Mouse (Mus musculus): Measurements from ENCODE around the gene Upp1. TPM values are rescaled to one million over a fixed set of nuclear protein-coding genes. Genes with fewer than 3 reads are reported as not detected.

Upp1 gene
- total RNA-seq (2014; rRNA removed) (5.1 and 5.6 TPM in 2 replicates), polyA plus RNA-seq (2012; rRNA removed) (2.1 and 3.2 TPM in 2 replicates)

DNA sequence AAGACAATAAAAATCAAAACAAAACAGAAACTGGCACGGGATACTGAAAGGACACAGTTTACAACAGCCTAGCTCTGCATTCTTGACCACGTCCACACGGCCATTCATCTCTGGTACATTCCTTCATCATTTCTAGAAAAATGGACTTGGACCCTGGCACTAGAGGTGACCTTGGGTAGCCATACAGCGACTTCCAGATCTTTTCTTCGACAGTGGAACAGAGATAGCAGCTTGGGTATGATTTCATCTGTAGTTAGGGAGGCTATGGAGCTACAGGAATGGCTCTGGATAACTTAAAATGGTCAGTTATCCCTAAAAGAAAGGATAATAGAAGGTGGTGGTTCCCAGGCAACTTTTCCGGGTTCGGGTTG, at the start of gene Upp1:
Upp1 (plus strand) TSS at position 54 of the 371 bp plus-strand sequence.
- peak within 1 kb of the TSS; percentile 32 for H3K9ac ChIP-seq (ENCODE audit: low read depth, low read length)

GRCm38 (mm10) chr11:9076444-9076843, 41.5 kb upstream of the Upp1 start:
- H3K79me2 ChIP-seq (ENCODE audit: control insufficient read depth, insufficient read depth, low read length) = no peaks in the 10 kb centered on the region
- H3K4me3 ChIP-seq (ENCODE audit: insufficient read depth, low read depth, low read length) = no peak overlapping the region
- WGBS = 92% methylated on average over 3 of the region's 3 CpGs
- no peak for DNase-seq (ENCODE audit: extremely low read depth, low read depth, low spot score)
- H3K27ac ChIP-seq (replicated peaks; ENCODE audit: insufficient read depth, low read depth, low read length) = no peak overlapping the region
- TF ChIP-seq POLR2A (IDR thresholded peaks at IDR 0.05; ENCODE audit: extremely low read depth, insufficient read depth, low read length) = no peak
- TF ChIP-seq CTCF (IDR thresholded peaks at IDR 0.05; ENCODE audit: low read depth, low read length) = no peak
- H3K27me3 ChIP-seq (ENCODE audit: control insufficient read depth, insufficient read depth, low read length) = no peaks in the 10 kb centered on the region
- H3K4me1 ChIP-seq (ENCODE audit: control insufficient read depth, insufficient read depth, low read length) = no peaks in the 10 kb centered on the region
- H3K36me3 ChIP-seq (ENCODE audit: control insufficient read depth, insufficient read depth, low read length) = no peaks in the 10 kb centered on the region
- no peak overlapping the region for H3K9ac ChIP-seq (ENCODE audit: low read depth, low read length)

More for the DNA sequence above, at the start of gene Upp1:
- TF ChIP-seq CTCF (IDR thresholded peaks at IDR 0.05; ENCODE audit: low read depth, low read length) (no peak), POLR2A (IDR thresholded peaks at IDR 0.05; ENCODE audit: extremely low read depth, insufficient read depth, low read length) (no peak)
- peak within 1 kb of the TSS; percentile 58 for H3K4me3 ChIP-seq (ENCODE audit: insufficient read depth, low read depth, low read length)
- peaks cover 7% of the 10 kb centered on the region; the same call in 1 of the 2 replicates for H3K4me1 ChIP-seq (ENCODE audit: control insufficient read depth, insufficient read depth, low read length)
- DNase-seq (ENCODE audit: extremely low read depth, low read depth, low spot score) = no peak
- H3K79me2 ChIP-seq (ENCODE audit: control insufficient read depth, insufficient read depth, low read length) = no peaks in the 10 kb centered on the region
- H3K27me3 ChIP-seq (ENCODE audit: control insufficient read depth, insufficient read depth, low read length) = no peaks in the 10 kb centered on the region
- WGBS = 2% methylated on average over 7 of the region's 7 CpGs
- H3K27ac ChIP-seq (replicated peaks; ENCODE audit: insufficient read depth, low read depth, low read length) = peak within 1 kb of the TSS; percentile 14; the same call in 1 of the 2 replicates
- no peaks in the 10 kb centered on the region for H3K36me3 ChIP-seq (ENCODE audit: control insufficient read depth, insufficient read depth, low read length)

GRCm38 (mm10) chr11:9113189-9113588, 4.7 kb upstream of the Upp1 start:
- Histone ChIP-seq H3K4me1 (ENCODE audit: control insufficient read depth, insufficient read depth, low read length) (no peaks in the 10 kb centered on the region; the same call in 1 of the 2 replicates), H3K4me3 (ENCODE audit: insufficient read depth, low read depth, low read length) (no peak overlapping the region), H3K9ac (ENCODE audit: low read depth, low read length) (no peak overlapping the region), H3K36me3 (ENCODE audit: control insufficient read depth, insufficient read depth, low read length) (no peaks in the 10 kb centered on the region), H3K27ac (replicated peaks; ENCODE audit: insufficient read depth, low read depth, low read length) (no peak overlapping the region), H3K27me3 (ENCODE audit: control insufficient read depth, insufficient read depth, low read length) (no peaks in the 10 kb centered on the region), H3K79me2 (ENCODE audit: control insufficient read depth, insufficient read depth, low read length) (no peaks in the 10 kb centered on the region)
- no peak for DNase-seq (ENCODE audit: extremely low read depth, low read depth, low spot score)
- WGBS = 65% methylated on average over 2 of the region's 2 CpGs
- TF ChIP-seq POLR2A (IDR thresholded peaks at IDR 0.05; ENCODE audit: extremely low read depth, insufficient read depth, low read length) (no peak), CTCF (IDR thresholded peaks at IDR 0.05; ENCODE audit: low read depth, low read length) (no peak)

GRCm38 (mm10) chr11:9115367-9116120, 2.4 kb upstream of the Upp1 start:
- no peaks in the 10 kb centered on the region for H3K79me2 ChIP-seq (ENCODE audit: control insufficient read depth, insufficient read depth, low read length)
- H3K27me3 ChIP-seq (ENCODE audit: control insufficient read depth, insufficient read depth, low read length) = no peaks in the 10 kb centered on the region
- no peaks in the 10 kb centered on the region for H3K36me3 ChIP-seq (ENCODE audit: control insufficient read depth, insufficient read depth, low read length)
- WGBS = 13% methylated on average over 9 of the region's 9 CpGs
- no peak overlapping the region for H3K9ac ChIP-seq (ENCODE audit: low read depth, low read length)
- DNase-seq (ENCODE audit: extremely low read depth, low read depth, low spot score) = no peak
- H3K27ac ChIP-seq (replicated peaks; ENCODE audit: insufficient read depth, low read depth, low read length) = no peak overlapping the region
- H3K4me1 ChIP-seq (ENCODE audit: control insufficient read depth, insufficient read depth, low read length) = peaks cover 7% of the 10 kb centered on the region; the same call in 1 of the 2 replicates
- no peak for TF ChIP-seq POLR2A (IDR thresholded peaks at IDR 0.05; ENCODE audit: extremely low read depth, insufficient read depth, low read length)
- no peak for TF ChIP-seq CTCF (IDR thresholded peaks at IDR 0.05; ENCODE audit: low read depth, low read length)
- H3K4me3 ChIP-seq (ENCODE audit: insufficient read depth, low read depth, low read length) = no peak overlapping the region

GRCm38 (mm10) chr11:9116121-9116520, 1.8 kb upstream of the Upp1 start:
- no peak for TF ChIP-seq POLR2A (IDR thresholded peaks at IDR 0.05; ENCODE audit: extremely low read depth, insufficient read depth, low read length)
- H3K4me1 ChIP-seq (ENCODE audit: control insufficient read depth, insufficient read depth, low read length) = peaks cover 7% of the 10 kb centered on the region; the same call in 1 of the 2 replicates
- no peak overlapping the region for H3K9ac ChIP-seq (ENCODE audit: low read depth, low read length)
- H3K79me2 ChIP-seq (ENCODE audit: control insufficient read depth, insufficient read depth, low read length) = no peaks in the 10 kb centered on the region
- no peak overlapping the region for H3K27ac ChIP-seq (replicated peaks; ENCODE audit: insufficient read depth, low read depth, low read length)
- no peaks in the 10 kb centered on the region for H3K27me3 ChIP-seq (ENCODE audit: control insufficient read depth, insufficient read depth, low read length)
- WGBS = 9% methylated on average over 10 of the region's 10 CpGs
- no peaks in the 10 kb centered on the region for H3K36me3 ChIP-seq (ENCODE audit: control insufficient read depth, insufficient read depth, low read length)
- peak; percentile 9 for DNase-seq (ENCODE audit: extremely low read depth, low read depth, low spot score)
- no peak overlapping the region for H3K4me3 ChIP-seq (ENCODE audit: insufficient read depth, low read depth, low read length)

DNA sequence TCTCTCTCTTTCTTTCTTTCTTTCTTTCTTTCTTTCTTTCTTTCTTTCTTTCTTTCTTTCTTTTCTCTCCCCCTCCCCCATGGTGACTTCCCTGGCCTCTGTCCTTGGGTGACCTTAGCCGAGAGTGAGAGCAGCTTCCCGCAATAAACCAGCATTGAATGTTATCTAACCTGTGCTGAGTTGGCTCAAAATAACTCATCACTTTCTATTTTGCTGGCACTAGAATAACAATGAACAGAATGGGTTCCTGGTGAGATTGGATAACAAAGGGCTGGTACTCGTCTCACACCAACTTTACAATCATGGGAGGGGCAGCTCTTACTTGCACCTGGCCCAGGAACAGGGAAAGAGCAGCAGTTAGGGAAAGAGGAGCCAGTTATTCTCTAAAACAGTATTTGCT, 987 bp upstream of the Upp1 start:
- Histone ChIP-seq H3K4me3 (ENCODE audit: insufficient read depth, low read depth, low read length) (no peak overlapping the region), H3K9ac (ENCODE audit: low read depth, low read length) (no peak overlapping the region), H3K4me1 (ENCODE audit: control insufficient read depth, insufficient read depth, low read length) (peaks cover 7% of the 10 kb centered on the region; the same call in 1 of the 2 replicates), H3K79me2 (ENCODE audit: control insufficient read depth, insufficient read depth, low read length) (no peaks in the 10 kb centered on the region), H3K36me3 (ENCODE audit: control insufficient read depth, insufficient read depth, low read length) (no peaks in the 10 kb centered on the region), H3K27ac (replicated peaks; ENCODE audit: insufficient read depth, low read depth, low read length) (no peak overlapping the region), H3K27me3 (ENCODE audit: control insufficient read depth, insufficient read depth, low read length) (no peaks in the 10 kb centered on the region)
- 12% methylated on average over 3 of the region's 3 CpGs for WGBS
- DNase-seq (ENCODE audit: extremely low read depth, low read depth, low spot score) = no peak
- TF ChIP-seq CTCF (IDR thresholded peaks at IDR 0.05; ENCODE audit: low read depth, low read length) (no peak), POLR2A (IDR thresholded peaks at IDR 0.05; ENCODE audit: extremely low read depth, insufficient read depth, low read length) (no peak)
